Mouse (Mus musculus) mouse embryonic stem cell (cell line): ENCODE data around the gene Map7.

Experiments
- in situ Hi-C, 2 experiments: fragments of 300-500 bp; cut with MboI; formaldehyde crosslinking; loops; 1 replicate in 1 of 2; 3 replicates in 1 of 2; pipeline ENCODE4 v1.14.3; 2019 to 2020; ENCODE audit warnings: low sequenced_read_pairs in 2 of 2, low pct_unique_long_range_greater_than_20kb in 1 of 2, mixed read lengths in 1 of 2; ENCODE audit not compliant: unreplicated experiment in 1 of 2

Gene Map7

DNA sequence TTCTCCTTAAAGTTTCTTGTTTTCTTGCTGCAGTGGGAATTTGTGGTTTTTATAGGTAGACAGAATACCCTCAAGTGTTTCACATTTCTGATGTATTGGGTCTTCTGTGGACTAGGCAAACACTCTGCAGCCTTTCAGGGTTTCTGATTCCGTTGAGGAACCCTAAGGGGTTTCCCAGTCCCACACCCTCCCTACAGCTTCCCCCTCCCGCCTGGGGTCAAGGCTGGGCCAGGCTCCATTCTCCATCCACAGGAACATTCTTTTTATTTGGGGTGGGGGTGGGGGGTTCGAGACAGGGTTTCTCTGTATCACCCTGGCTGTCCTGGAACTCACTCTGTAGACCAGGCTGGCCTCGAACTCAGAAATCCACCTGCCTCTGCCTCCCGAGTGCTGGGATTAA is 150.8 kb downstream of the Map7 start:
- in situ Hi-C loops, result no loop called here

DNA sequence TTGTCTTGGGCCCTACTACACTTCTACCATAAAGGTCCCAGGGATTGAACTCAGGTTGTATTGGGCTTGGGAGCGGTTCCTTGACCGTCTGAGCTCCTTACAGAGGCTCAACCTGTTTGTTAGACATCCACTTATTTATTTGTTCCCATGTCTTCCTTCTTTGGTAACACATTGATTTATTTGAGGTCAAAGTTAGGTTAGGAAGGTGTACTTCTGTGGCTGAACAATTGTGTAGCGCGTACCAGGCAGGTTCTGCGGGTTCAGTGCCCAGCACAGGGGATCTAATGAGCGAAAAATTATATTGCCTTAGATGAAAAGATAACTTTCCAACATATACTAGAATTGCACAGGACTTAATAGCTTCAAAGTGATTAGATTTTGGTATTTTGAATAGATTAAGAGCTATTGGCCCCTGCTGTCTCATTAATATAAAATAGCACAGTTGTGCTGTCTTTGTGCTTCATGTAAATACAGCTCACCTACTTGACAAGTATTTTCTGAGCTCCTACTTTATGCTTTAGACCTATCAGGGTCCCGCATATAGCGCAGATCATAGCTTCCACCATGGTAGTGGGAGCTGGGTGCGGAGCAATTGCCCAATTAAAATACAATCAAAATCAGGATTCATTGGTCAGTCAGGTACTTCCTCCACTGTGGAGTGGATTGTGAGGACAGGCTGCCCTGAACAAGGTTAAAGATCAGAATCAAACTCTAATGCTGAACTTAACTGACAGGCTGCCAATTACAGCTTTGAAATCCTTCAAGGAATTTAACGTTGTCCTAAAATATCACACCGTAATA is 162.9 kb downstream of the Map7 start:
- in situ Hi-C loops, result no loop called here

DNA sequence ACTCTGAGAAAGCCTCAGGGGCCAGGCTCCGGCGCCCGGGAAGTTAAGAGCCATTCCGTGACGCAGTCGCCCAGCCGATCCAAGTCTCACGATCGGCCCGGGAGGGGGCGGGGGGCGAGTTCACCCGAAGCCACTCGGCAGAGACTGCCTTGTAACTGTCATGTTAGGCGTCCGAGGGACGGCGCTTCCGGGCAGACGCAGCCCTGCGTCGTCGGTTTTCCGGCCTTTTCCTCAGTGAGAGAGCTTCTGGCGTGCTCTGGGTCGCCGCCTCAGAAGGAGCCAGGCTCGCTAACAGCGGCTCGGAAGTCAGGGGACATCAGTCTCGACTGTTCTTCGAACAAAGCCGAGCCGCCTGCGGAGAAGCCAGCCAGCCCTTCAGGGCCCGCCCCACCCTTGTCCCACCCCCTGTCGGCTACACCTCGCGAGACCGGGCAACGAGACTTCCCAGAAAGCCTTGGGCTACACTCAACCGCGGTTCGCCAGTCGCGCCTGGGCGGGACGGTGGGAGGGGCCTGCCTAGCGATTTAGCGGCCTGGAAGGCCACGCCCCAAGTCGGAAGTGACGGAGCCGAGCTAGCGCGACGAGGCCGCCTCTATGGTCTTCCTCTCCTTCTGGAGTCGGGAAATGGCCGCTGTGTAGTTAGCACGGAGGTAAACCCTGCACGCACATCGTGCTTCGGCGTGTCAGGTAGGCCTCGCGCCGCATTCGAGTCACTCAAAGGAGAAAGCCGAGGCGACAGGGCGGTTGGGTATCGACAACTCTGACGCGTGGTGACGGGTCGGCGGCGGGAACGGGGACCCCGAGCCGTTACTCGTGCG is 163.9 kb downstream of the Map7 start, which contains the start of gene Bclaf1:
Gene Bclaf1, plus strand, starts transcription at position 552 of the 818 bp plus-strand sequence.
- in situ Hi-C loops, result no loop called here

DNA sequence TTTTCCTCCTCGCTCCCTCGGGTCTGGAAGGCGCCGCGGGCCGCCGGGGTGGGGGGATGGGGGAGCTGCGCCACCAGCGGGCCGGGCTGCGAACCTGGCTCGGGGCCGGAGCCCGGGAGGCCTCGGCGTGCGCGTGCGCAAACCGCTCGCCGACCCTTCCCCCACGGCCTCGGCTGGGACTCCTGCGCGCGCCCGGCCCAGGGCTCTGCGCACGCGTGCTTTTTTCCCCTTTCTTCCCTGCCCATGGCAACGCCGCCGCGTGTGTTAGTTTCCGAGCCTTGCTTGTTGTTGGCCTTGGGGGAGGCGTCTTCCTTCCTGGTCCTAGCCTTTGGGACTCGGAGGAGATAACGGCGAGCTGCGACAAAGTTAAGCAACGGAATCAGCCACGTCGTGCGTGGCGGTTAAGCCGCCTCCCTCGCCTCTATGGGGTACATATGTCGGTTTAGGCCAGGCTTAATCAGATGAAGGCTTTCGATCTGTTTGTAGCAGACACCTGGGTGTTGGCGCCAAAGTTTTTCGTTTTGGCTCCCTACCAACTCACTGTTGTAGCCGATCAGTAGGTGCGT is 164.5 kb downstream of the Map7 start:
- in situ Hi-C loops, result no loop called here

DNA sequence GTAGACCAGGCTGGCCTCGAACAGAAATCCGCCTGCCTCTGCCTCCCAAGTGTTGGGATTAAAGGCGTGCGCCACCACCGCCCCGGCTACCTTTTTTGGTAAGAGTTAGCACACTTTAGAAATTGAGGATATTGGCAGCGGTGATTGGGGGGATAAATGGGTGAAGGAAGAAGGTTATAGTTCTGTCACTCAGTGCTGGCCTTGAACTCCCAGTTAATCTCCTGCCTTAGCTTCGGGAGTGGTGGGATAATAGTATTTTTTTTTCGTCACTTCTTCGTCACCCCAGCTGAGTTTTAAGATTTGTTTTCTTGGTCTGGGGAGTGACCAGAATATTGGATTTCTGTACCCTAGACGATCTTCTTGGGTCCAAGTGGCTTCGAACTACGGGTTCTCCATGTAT is 165.2 kb downstream of the Map7 start:
- in situ Hi-C loops, result no loop called here

DNA sequence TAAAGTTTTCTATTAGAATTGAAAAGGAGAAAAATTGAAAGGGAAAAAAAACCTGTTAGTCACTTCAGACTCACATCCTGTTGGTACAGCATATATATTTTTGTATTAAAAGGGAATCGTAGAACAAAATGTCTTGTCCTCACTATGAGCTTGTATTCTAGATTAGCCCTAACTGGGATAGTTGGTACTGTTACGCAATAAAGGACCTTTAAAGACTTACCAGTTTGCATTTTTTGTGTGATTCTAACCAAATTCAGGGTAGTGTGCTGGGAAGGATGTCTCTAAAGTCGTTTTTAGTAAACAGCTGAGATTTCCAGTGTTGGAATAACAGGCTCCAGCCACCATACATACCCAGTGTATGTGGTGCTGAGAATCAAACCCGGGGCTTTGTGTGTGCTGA is 165.7 kb downstream of the Map7 start:
- in situ Hi-C loops, result no loop called here

DNA sequence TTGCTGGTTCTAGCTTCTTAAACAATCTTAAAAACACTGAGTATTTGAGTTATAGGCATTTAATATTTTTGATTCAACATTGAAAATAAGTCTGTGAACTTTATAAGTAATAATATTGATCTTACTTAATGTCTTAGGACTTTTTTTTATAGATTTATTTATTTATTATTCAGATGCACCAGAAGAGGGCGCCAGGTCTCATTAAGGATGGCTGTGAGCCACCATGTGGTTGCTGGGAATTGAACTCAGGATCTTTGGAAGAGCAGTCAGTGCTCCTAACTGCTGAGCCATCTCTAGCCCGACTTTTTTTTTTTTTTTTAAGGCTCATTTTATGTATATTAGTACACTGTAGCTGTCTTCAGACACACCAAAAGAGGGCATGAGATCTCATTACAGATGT is 166.5 kb downstream of the Map7 start:
- in situ Hi-C loops, result no loop called here

DNA sequence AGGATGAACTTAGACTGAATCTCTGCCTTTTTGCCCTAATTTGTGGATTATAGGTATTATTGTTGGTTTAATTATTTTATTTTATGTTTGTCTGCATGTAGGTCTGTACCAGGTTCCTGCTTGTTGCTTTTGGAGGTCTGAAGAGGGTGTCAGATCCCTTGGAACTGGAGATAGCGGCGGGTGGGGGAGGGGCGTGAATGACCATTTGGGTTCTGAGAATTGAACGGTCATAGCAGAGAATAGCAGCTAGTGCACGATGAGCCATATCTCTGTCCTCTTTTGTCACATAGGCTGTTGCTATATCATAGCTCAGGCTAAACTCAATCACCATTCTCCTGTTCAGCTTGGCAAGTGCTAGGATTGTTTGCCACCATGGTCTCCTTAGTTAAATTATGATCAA is 169.2 kb downstream of the Map7 start:
- in situ Hi-C loops, result no loop called here

DNA sequence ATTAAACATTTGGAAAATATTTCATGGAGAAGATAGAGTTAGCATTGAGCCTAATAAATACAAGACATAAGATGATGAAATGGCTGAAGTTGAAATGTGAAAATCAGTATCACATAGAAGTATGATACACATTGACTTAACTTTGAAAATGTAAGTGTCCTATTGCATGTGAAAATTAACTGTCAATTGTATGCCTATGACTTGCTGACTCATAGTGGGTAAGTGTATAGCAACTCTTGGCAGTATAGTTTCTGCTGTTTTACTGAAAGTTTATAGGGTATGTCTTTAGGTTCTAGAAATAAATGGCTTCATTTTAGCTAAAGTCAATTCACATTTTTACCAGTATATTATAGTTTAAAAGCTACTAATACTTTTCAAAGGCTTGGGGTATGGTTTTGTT is 178.0 kb downstream of the Map7 start:
- in situ Hi-C loops, result no loop called here
